8 mouse cellular contexts compared by ENCODE assay signal in genomic region chr6:128438317-128438870, GRCm38 (mm10). TPM values are rescaled to one million over a fixed set of nuclear protein-coding genes. Genes with fewer than 3 reads are reported as not detected.
DNase-seq lines count a peak whose midpoint lies in the region; ATAC-seq and TF ChIP-seq lines count a peak whose summit lies in the region.

Gene Fkbp4 (minus strand): TSS chr6:128438677.

- no peaks in the 10 kb centered on the region for H3K27me3 ChIP-seq in cerebellum, adult 2 months (ENCODE audit: control insufficient read depth, insufficient read depth, low read length)

- peak; percentile 80 to 85 for ATAC-seq in hematopoietic stem cell, adult 5-6 weeks (replicated peaks in 1 of 2; ENCODE audit: insufficient read depth in 1 of 2, low FRiP score in 2 of 2, low TSS enrichment in 1 of 2, low read depth in 1 of 2, poor library complexity in 2 of 2, severe bottlenecking in 2 of 2)

- DNase-seq in MEL-GATA-1-ER (ENCODE audit: extremely low read depth, low read depth): peak; percentile 59
- DNase-seq in cerebellum, adult 2 months: peak; percentile 93 to 95
- peak; percentile 91 for DNase-seq in forelimb bud, embryonic 11.5 days (ENCODE audit: low read depth, low spot score)
- DNase-seq in layer of hippocampus, postnatal 10 days (ENCODE audit: low spot score in 2 of 2): peak; percentile 88 to 94
- DNase-seq in lung, postnatal 10 days: peak; percentile 97
- DNase-seq in ovary, postnatal 36 days (ENCODE audit: low spot score): peak; percentile 95
- peak; percentile 95 for DNase-seq in thymus, postnatal 25 days

- H3K4me3 ChIP-seq in cerebellum, adult 2 months (replicated peaks; ENCODE audit: insufficient read depth, low read depth, low read length): peak within 1 kb of the TSS; percentile 92

- peak; percentile 88 for TF ChIP-seq POLR2A in cerebellum, adult 2 months (IDR thresholded peaks at IDR 0.05; ENCODE audit: borderline replicate concordance, insufficient read depth, low read length)

- WGBS in cerebellum, adult 2 months: under 1% methylated on average over 63 of the region's 67 CpGs

- H3K4me1 ChIP-seq in cerebellum, adult 2 months (ENCODE audit: control insufficient read depth, insufficient read depth, low read length): peaks cover 17% of the 10 kb centered on the region

- peak within 1 kb of the TSS; percentile 60 for H3K27ac ChIP-seq in cerebellum, adult 2 months (ENCODE audit: insufficient read depth, low read length)

- no peak for TF ChIP-seq CTCF in cerebellum, adult 2 months (IDR thresholded peaks at IDR 0.05; ENCODE audit: borderline replicate concordance, insufficient read depth, low read depth, low read length)

RNA-seq across cellular contexts. Expression of gene Fkbp4, which starts in this region (rescaled TPM):
- 249 and 256 TPM in 2 replicates for polyA plus RNA-seq in cerebellum, adult 2 months (2012; rRNA removed)
- total RNA-seq in hematopoietic stem cell, adult 5-6 weeks (2017): 211 and 308 TPM in 2 replicates
- 100 to 1,000 TPM; 117 to 118 TPM for total RNA-seq in layer of hippocampus, postnatal 10 days (2021)

Comparison
In these comparisons a context has a peak if more than half of its experiments do, and no peak if none do; other contexts are left out.
1. Peak in every context shown above with its lines: DNase-seq, ATAC-seq, H3K4me3 ChIP-seq and H3K27ac ChIP-seq.